Mouse (Mus musculus): Measurements from ENCODE around the gene Borcs8.

GRCm38 (mm10) chr8:70124992-70125391 lies 14.3 kb upstream of the Borcs8 start:
- TF ChIP-seq CTCF (IDR thresholded peaks at IDR 0.05; ENCODE audit: low read depth) (no peak), EP300 (optimal IDR thresholded peaks at IDR 0.05) (no peak)

Data from stomach, postnatal 0 days (tissue).